ENCODE assay signal across 13 mouse cellular contexts in genomic region chr3:21539138-21539537, GRCm38 (mm10).
"Had no signal": no experiment of that assay in that cellular context is flagged by ENCODE, and none has a peak within 500 bp of the region (broad histone marks: within the 10 kb centered on the region; RNA-seq: fewer than 3 reads in every experiment).

No protein-coding gene starts in this region.

- H3K4me2 ChIP-seq: intestine, embryonic 15.5 days; liver, embryonic 11.5 days; liver, embryonic 15.5 days had no signal

- H3K27ac ChIP-seq: intestine, embryonic 15.5 days; layer of hippocampus, adult 2 months; liver, embryonic 15.5 days; stomach, postnatal 0 days had no signal

- H3K27me3 ChIP-seq: intestine, embryonic 15.5 days; liver, embryonic 15.5 days had no signal

- H3K9ac ChIP-seq: intestine, embryonic 15.5 days; liver, embryonic 15.5 days had no signal

- H3K4me1 ChIP-seq: intestine, embryonic 15.5 days; liver, embryonic 15.5 days had no signal

- H3K36me3 ChIP-seq: intestine, embryonic 15.5 days; liver, embryonic 15.5 days had no signal

- ATAC-seq: intestine, embryonic 15.5 days; lung, postnatal 0 days had no signal

- H3K9me3 ChIP-seq: intestine, embryonic 15.5 days; liver, embryonic 15.5 days had no signal

- DNase-seq: kidney, adult 18-20 months; kidney, postnatal 10 days; kidney, postnatal 4 days; lung, adult 2 months; lung, postnatal 36 days; right cerebral cortex, adult 18-20 months; thymus, postnatal 14 days had no signal

- H3K4me3 ChIP-seq: intestine, embryonic 15.5 days; layer of hippocampus, adult 2 months; liver, embryonic 15.5 days had no signal
